Comparison of ENCODE assay signal across 23 mouse cellular contexts in the genomic region with DNA sequence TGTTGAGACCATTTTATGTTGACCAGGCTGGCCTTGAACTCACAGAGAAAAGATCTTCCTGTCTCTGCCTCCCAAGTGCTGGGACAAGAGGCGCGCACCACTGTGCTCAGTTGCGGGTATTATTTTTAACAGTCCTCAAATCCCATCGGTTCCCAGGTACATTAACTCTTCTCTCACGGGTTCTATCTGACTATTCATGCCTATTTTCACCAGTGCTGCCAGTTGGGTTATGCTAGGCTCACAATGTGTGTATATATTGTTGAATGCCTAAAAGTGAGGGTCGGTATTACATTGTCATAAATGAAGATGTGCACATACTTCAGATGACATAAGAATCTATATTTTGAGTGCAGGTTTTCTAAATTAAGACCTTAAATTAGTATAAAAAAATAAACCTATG.
A peak's percentile ranks its signal among the peaks of the same experiment; 100 is the strongest.
DNase-seq lines count a peak whose midpoint lies in the region; ATAC-seq and TF ChIP-seq lines count a peak whose summit lies in the region.
"Had no signal": no experiment of that assay in that cellular context is flagged by ENCODE, and none has a peak within 500 bp of the region (broad histone marks: within the 10 kb centered on the region; RNA-seq: fewer than 3 reads in every experiment).

No protein-coding gene starts in this region.

- H3K4me3 ChIP-seq in hindbrain, embryonic 12.5 days = no peak overlapping the region
- H3K4me3 ChIP-seq in hindbrain, embryonic 10.5 days = no peak overlapping the region
- H3K4me3 ChIP-seq in cortical plate, adult 2 months (ENCODE audit: insufficient read depth, low read length) = no peak overlapping the region
- no peak overlapping the region for H3K4me3 ChIP-seq in hindbrain, embryonic 14.5 days (replicated peaks; ENCODE audit: low read length)
- H3K4me3 ChIP-seq in midbrain, postnatal 0 days (ENCODE audit: low read depth, low read length) = no peak overlapping the region
- H3K4me3 ChIP-seq: erythroblast, embryonic 14.5 days; heart, embryonic 13.5 days; intestine, embryonic 15.5 days; lung, embryonic 15.5 days; stomach, embryonic 15.5 days had no signal

- H3K27me3 ChIP-seq in hindbrain, embryonic 12.5 days = no peaks in the 10 kb centered on the region
- H3K27me3 ChIP-seq in hindbrain, embryonic 10.5 days (ENCODE audit: insufficient read depth, poor library complexity, severe bottlenecking) = no peaks in the 10 kb centered on the region
- H3K27me3 ChIP-seq in hindbrain, embryonic 14.5 days (ENCODE audit: control insufficient read depth, insufficient read depth, low read length) = no peaks in the 10 kb centered on the region
- H3K27me3 ChIP-seq in midbrain, postnatal 0 days (ENCODE audit: insufficient read depth, low read length) = no peaks in the 10 kb centered on the region
- H3K27me3 ChIP-seq: CH12.LX; heart, embryonic 13.5 days; intestine, embryonic 15.5 days; lung, embryonic 15.5 days; stomach, embryonic 15.5 days had no signal

- TF ChIP-seq POLR2A in cortical plate, adult 2 months (IDR thresholded peaks at IDR 0.05; ENCODE audit: extremely low read depth, insufficient read depth, low read length) = no peak

- 90% methylated on average over 6 of the region's 6 CpGs for WGBS in hindbrain, embryonic 12.5 days
- WGBS in hindbrain, embryonic 10.5 days = 95% methylated on average over 6 of the region's 6 CpGs
- WGBS in hindbrain, embryonic 14.5 days = 72% methylated on average over 6 of the region's 6 CpGs
- WGBS in midbrain, postnatal 0 days = 60% methylated on average over 6 of the region's 6 CpGs

- no peak overlapping the region for H3K9ac ChIP-seq in hindbrain, embryonic 12.5 days
- no peak overlapping the region for H3K9ac ChIP-seq in hindbrain, embryonic 14.5 days
- no peak overlapping the region for H3K9ac ChIP-seq in midbrain, postnatal 0 days (replicated peaks; ENCODE audit: low read length, poor library complexity, severe bottlenecking)
- H3K9ac ChIP-seq: heart, embryonic 13.5 days; intestine, embryonic 15.5 days; liver, embryonic 14.5 days; lung, embryonic 15.5 days; stomach, embryonic 15.5 days had no signal

- no peak for ATAC-seq in hindbrain, embryonic 12.5 days (ENCODE audit: low FRiP score)
- ATAC-seq in hindbrain, embryonic 14.5 days (ENCODE audit: low FRiP score) = 0 out of 2 replicates have a peak, but pooled peaks have one; percentile 34
- ATAC-seq in midbrain, postnatal 0 days (ENCODE audit: low FRiP score) = peak; percentile 65; the same call in 1 of the 2 replicates
- ATAC-seq: intestine, embryonic 15.5 days had no signal

- H3K4me2 ChIP-seq in hindbrain, embryonic 12.5 days (replicated peaks) = no peak overlapping the region
- H3K4me2 ChIP-seq in hindbrain, embryonic 14.5 days (replicated peaks) = no peak overlapping the region
- H3K4me2 ChIP-seq in midbrain, postnatal 0 days (ENCODE audit: low read depth, low read length, poor library complexity, severe bottlenecking) = no peak overlapping the region
- H3K4me2 ChIP-seq: heart, embryonic 13.5 days; intestine, embryonic 15.5 days; lung, embryonic 15.5 days; stomach, embryonic 15.5 days had no signal

- DNase-seq in hindbrain, embryonic 10.5 days (ENCODE audit: low spot score) = no peak
- DNase-seq in hindbrain, embryonic 14.5 days (ENCODE audit: low spot score) = no peak
- no peak for DNase-seq in midbrain, postnatal 0 days (ENCODE audit: low spot score)
- DNase-seq in thymus, postnatal 4 days = no peak
- no peak for DNase-seq in kidney, postnatal 36 days
- DNase-seq: adrenal gland, postnatal 25 days; cerebellum, adult 11-12 months; cerebellum, postnatal 36 days; gastrocnemius, postnatal 14 days; heart, adult 18-20 months; heart, postnatal 36 days; layer of hippocampus, postnatal 36 days; thymus, adult 18-20 months had no signal

- H3K9me3 ChIP-seq in hindbrain, embryonic 12.5 days (replicated peaks) = no peaks in the 10 kb centered on the region
- no peaks in the 10 kb centered on the region for H3K9me3 ChIP-seq in hindbrain, embryonic 10.5 days
- no peaks in the 10 kb centered on the region for H3K9me3 ChIP-seq in hindbrain, embryonic 14.5 days (ENCODE audit: control insufficient read depth, low read length)
- no peaks in the 10 kb centered on the region for H3K9me3 ChIP-seq in midbrain, postnatal 0 days (ENCODE audit: low read length)
- H3K9me3 ChIP-seq: heart, embryonic 13.5 days; intestine, embryonic 15.5 days; lung, embryonic 15.5 days; stomach, embryonic 15.5 days had no signal

- H3K4me1 ChIP-seq in hindbrain, embryonic 12.5 days = no peaks in the 10 kb centered on the region
- H3K4me1 ChIP-seq in hindbrain, embryonic 10.5 days (replicated peaks) = no peaks in the 10 kb centered on the region
- peaks cover 5% of the 10 kb centered on the region for H3K4me1 ChIP-seq in cortical plate, adult 2 months (ENCODE audit: control insufficient read depth, insufficient read depth, low read length)
- peaks cover 3% of the 10 kb centered on the region; the same call in 1 of the 2 replicates for H3K4me1 ChIP-seq in hindbrain, embryonic 14.5 days (replicated peaks; ENCODE audit: control insufficient read depth, insufficient read depth, low read length)
- no peaks in the 10 kb centered on the region for H3K4me1 ChIP-seq in midbrain, postnatal 0 days (ENCODE audit: insufficient read depth, low read length)
- H3K4me1 ChIP-seq: intestine, embryonic 15.5 days; lung, embryonic 15.5 days; stomach, embryonic 15.5 days had no signal

- H3K36me3 ChIP-seq in hindbrain, embryonic 12.5 days = no peaks in the 10 kb centered on the region
- no peaks in the 10 kb centered on the region for H3K36me3 ChIP-seq in hindbrain, embryonic 10.5 days
- no peaks in the 10 kb centered on the region for H3K36me3 ChIP-seq in hindbrain, embryonic 14.5 days (replicated peaks; ENCODE audit: control insufficient read depth, insufficient read depth)
- no peaks in the 10 kb centered on the region for H3K36me3 ChIP-seq in midbrain, postnatal 0 days (ENCODE audit: insufficient read depth, low read length)
- H3K36me3 ChIP-seq: heart, embryonic 13.5 days; intestine, embryonic 15.5 days; lung, embryonic 15.5 days; stomach, embryonic 15.5 days had no signal

- no peak for TF ChIP-seq CTCF in cortical plate, adult 2 months (IDR thresholded peaks at IDR 0.05; ENCODE audit: extremely low read depth, insufficient read depth, low read length)
- TF ChIP-seq CTCF in midbrain, postnatal 0 days (IDR thresholded peaks at IDR 0.05) = no peak

- H3K27ac ChIP-seq in hindbrain, embryonic 12.5 days = peak overlapping the region; percentile 64; the same call in 1 of the 2 replicates
- no peak overlapping the region for H3K27ac ChIP-seq in hindbrain, embryonic 10.5 days
- peak overlapping the region; percentile 13; the same call in 1 of the 2 replicates for H3K27ac ChIP-seq in cortical plate, adult 2 months (ENCODE audit: insufficient read depth, low read length)
- peak overlapping the region; percentile 84 for H3K27ac ChIP-seq in hindbrain, embryonic 14.5 days
- H3K27ac ChIP-seq in midbrain, postnatal 0 days (ENCODE audit: low read depth, low read length) = peak overlapping the region; percentile 76
- H3K27ac ChIP-seq: heart, embryonic 13.5 days; intestine, embryonic 15.5 days; liver, embryonic 14.5 days; lung, embryonic 15.5 days; macrophage; stomach, embryonic 15.5 days had no signal
